Mouse (Mus musculus) heart, adult 2 months (tissue): ENCODE measurements around the gene Gm37240. TPM values are rescaled to one million over a fixed set of nuclear protein-coding genes. Genes with fewer than 3 reads are reported as not detected.
A peak's percentile ranks its signal among the peaks of the same experiment; 100 is the strongest.

Experiments used
- DNase-seq, 2 experiments: peaks; one replicate each; pipeline ENCODE4 v3.0.0; 2021
- H3K27ac ChIP-seq: fragments of 200-600 bp; 2 replicates; pipeline ENCODE4 v1.8.1; 2022
- H3K27me3 ChIP-seq: fragments of 200-500 bp; 2 replicates; pipeline ENCODE4 v1.6.1; 2012; ENCODE audit warnings: mild to moderate bottlenecking, low read length, inconsistent platforms, mixed read lengths; ENCODE audit not compliant: control insufficient read depth, insufficient read depth
- H3K36me3 ChIP-seq: fragments of 200-500 bp; 2 replicates; pipeline ENCODE4 v1.6.1; 2012; ENCODE audit warnings: low read length, inconsistent platforms; ENCODE audit not compliant: control insufficient read depth, insufficient read depth
- H3K4me1 ChIP-seq: fragments of 200-500 bp; 2 replicates; pipeline ENCODE4 v1.6.1; 2011; ENCODE audit warnings: low read length; ENCODE audit not compliant: control insufficient read depth, insufficient read depth
- H3K4me3 ChIP-seq: fragments of 200-600 bp; 2 replicates; pipeline ENCODE4 v1.8.1; 2022
- H3K79me2 ChIP-seq: fragments of 200-500 bp; replicated peaks from 2 replicates; pipeline ENCODE4 v1.6.1; 2012; ENCODE audit warnings: mild to moderate bottlenecking, inconsistent platforms, low read length, moderate library complexity, mixed read lengths; ENCODE audit not compliant: control insufficient read depth, insufficient read depth
- H3K9ac ChIP-seq: fragments of 200-500 bp; 2 replicates; pipeline ENCODE4 v1.6.1; 2012; ENCODE audit warnings: low read depth, mild to moderate bottlenecking, control low read depth, inconsistent platforms, low read length, mixed read lengths
- CTCF ChIP-seq: fragments of 200-600 bp; IDR thresholded peaks from 2 replicates; pipeline ENCODE4 v1.8.1; 2022; ENCODE audit warnings: antibody characterized with exemption, mild to moderate bottlenecking, moderate library complexity
- EP300 ChIP-seq: fragments of 200-500 bp; IDR thresholded peaks from 2 replicates; pipeline ENCODE4 v1.6.1; 2011; ENCODE audit warnings: low read depth, low read length, control low read depth; ENCODE audit not compliant: insufficient read depth
- POLR2A ChIP-seq: fragments of 200-500 bp; IDR thresholded peaks from 2 replicates; pipeline ENCODE4 v1.6.1; 2011; ENCODE audit warnings: mild to moderate bottlenecking, low read depth, low read length, control low read depth; ENCODE audit not compliant: insufficient read depth
- WGBS: fragments of 180-500 bp; shearing (Covaris S2); methylation state at CpG from one replicate; pipeline ENCODE4 v1.1.7; 2018; 5-methylcytosine and 5-hydroxymethylcytosine counted together
- intact Hi-C: fragments of 180-260 bp; cut with DNase I; formaldehyde crosslinking; loops from one replicate; pipeline ENCODE4 v1.15.1; 2025
- polyA plus RNA-seq: library from polyadenylated mRNA; depleted of rRNA; stranded (reverse); fragments of >200 nt; gene quantifications from 2 replicates; pipeline ENCODE4 v1.2.3, GENCODE M21; 2012
- total RNA-seq, 2 experiments: library from RNA; stranded (reverse); gene quantifications; 2 replicates each; pipeline ENCODE4 v1.2.3; 2021

The Gm37240 gene
- total and polyA plus RNA-seq, 3 experiments = 25.0 to 45.3 (median 36.6) TPM

GRCm38 (mm10) chr3:85857083-85857482 lies 30.2 kb downstream of the Gm37240 start:
- Histone ChIP-seq H3K79me2 (peaks cover 4% of the 10 kb centered on the region; the same call in 1 of the 2 replicates), H3K9ac (no peak overlapping the region), H3K4me1 (peaks cover 9% of the 10 kb centered on the region), H3K27ac (peak overlapping the region; percentile 84), H3K4me3 (no peak overlapping the region), H3K36me3 (peaks cover 15% of the 10 kb centered on the region), H3K27me3 (no peaks in the 10 kb centered on the region)
- intact Hi-C loops = no loop called here
- TF ChIP-seq POLR2A (no peak), EP300 (no peak), CTCF (no peak)
- 38% methylated on average over 4 of the region's 4 CpGs for WGBS
- DNase-seq = no peak

GRCm38 (mm10) chr3:85855947-85856346 lies 31.4 kb downstream of the Gm37240 start:
- H3K9ac ChIP-seq = no peak overlapping the region
- peaks cover 7% of the 10 kb centered on the region for H3K4me1 ChIP-seq
- no peak overlapping the region for H3K27ac ChIP-seq
- no peak overlapping the region for H3K4me3 ChIP-seq
- intact Hi-C loops = no loop called here
- H3K27me3 ChIP-seq = no peaks in the 10 kb centered on the region
- H3K79me2 ChIP-seq = peaks cover 4% of the 10 kb centered on the region; the same call in 1 of the 2 replicates
- peaks cover 14% of the 10 kb centered on the region for H3K36me3 ChIP-seq
- TF ChIP-seq POLR2A (no peak), CTCF (no peak), EP300 (no peak)
- no peak for DNase-seq
- WGBS = 50% methylated on average over 5 of the region's 5 CpGs

- DNase-seq = no peak
- intact Hi-C loops = no loop called here
These were observed 32.3 kb downstream of the Gm37240 start for GRCm38 (mm10) chr3:85855043-85855442.

GRCm38 (mm10) chr3:85854143-85854542 lies 33.2 kb downstream of the Gm37240 start:
- Histone ChIP-seq H3K79me2 (peaks cover 4% of the 10 kb centered on the region; the same call in 1 of the 2 replicates), H3K4me1 (peaks cover 6% of the 10 kb centered on the region), H3K4me3 (no peak overlapping the region), H3K36me3 (peaks cover 14% of the 10 kb centered on the region), H3K9ac (no peak overlapping the region), H3K27me3 (no peaks in the 10 kb centered on the region), H3K27ac (no peak overlapping the region)
- intact Hi-C loops = loop anchor here (5.0 kb wide), 1 partner anchor 63 kb away; no protein-coding TSS in a partner anchor
- TF ChIP-seq EP300 (no peak), CTCF (no peak), POLR2A (no peak)
- no peak for DNase-seq
- 91% methylated on average over 6 of the region's 6 CpGs for WGBS

More at GRCm38 (mm10) chr3:85855043-85855442, 32.3 kb downstream of the Gm37240 start:
- Histone ChIP-seq H3K36me3 (peaks cover 14% of the 10 kb centered on the region), H3K27ac (no peak overlapping the region), H3K79me2 (peaks cover 4% of the 10 kb centered on the region; the same call in 1 of the 2 replicates), H3K4me1 (peaks cover 7% of the 10 kb centered on the region), H3K4me3 (no peak overlapping the region), H3K27me3 (no peaks in the 10 kb centered on the region), H3K9ac (no peak overlapping the region)
- TF ChIP-seq CTCF (no peak), POLR2A (no peak), EP300 (no peak)
- WGBS = 88% methylated on average over 3 of the region's 3 CpGs

- H3K27ac ChIP-seq = no peak overlapping the region
- H3K79me2 ChIP-seq = peaks cover 4% of the 10 kb centered on the region; the same call in 1 of the 2 replicates
- no peak for TF ChIP-seq EP300
- TF ChIP-seq POLR2A = no peak
- TF ChIP-seq CTCF = no peak
- peaks cover 5% of the 10 kb centered on the region for H3K4me1 ChIP-seq
- WGBS = 71% methylated on average over 4 of the region's 4 CpGs
- H3K9ac ChIP-seq = no peak overlapping the region
- intact Hi-C loops = loop anchor here (5.0 kb wide), 1 partner anchor 64 kb away; no protein-coding TSS in a partner anchor
- H3K36me3 ChIP-seq = peaks cover 14% of the 10 kb centered on the region
- no peak overlapping the region for H3K4me3 ChIP-seq
- H3K27me3 ChIP-seq = no peaks in the 10 kb centered on the region
- no peak for DNase-seq
These were observed 33.6 kb downstream of the Gm37240 start for GRCm38 (mm10) chr3:85853715-85854114.

GRCm38 (mm10) chr3:85850079-85850478 lies 37.2 kb downstream of the Gm37240 start:
- WGBS = 60% methylated on average over 1 of the region's 1 CpGs
- intact Hi-C loops = loop anchor here (5.0 kb wide), 1 partner anchor 67 kb away; no protein-coding TSS in a partner anchor
- no peak for TF ChIP-seq CTCF
- no peak for TF ChIP-seq POLR2A
- no peak for TF ChIP-seq EP300

More at GRCm38 (mm10) chr3:85850079-85850478, 37.2 kb downstream of the Gm37240 start:
- Histone ChIP-seq H3K27me3 (no peaks in the 10 kb centered on the region), H3K4me1 (0 out of 2 replicates have a peak, but pooled peaks cover 1% of the 10 kb centered on the region), H3K4me3 (no peak overlapping the region), H3K36me3 (peaks cover 2% of the 10 kb centered on the region), H3K9ac (no peak overlapping the region), H3K27ac (no peak overlapping the region), H3K79me2 (0 out of 2 replicates have a peak, but pooled peaks cover 1% of the 10 kb centered on the region)
- DNase-seq = no peak
